12 mouse cellular contexts compared by ENCODE assay signal in the genomic region with DNA sequence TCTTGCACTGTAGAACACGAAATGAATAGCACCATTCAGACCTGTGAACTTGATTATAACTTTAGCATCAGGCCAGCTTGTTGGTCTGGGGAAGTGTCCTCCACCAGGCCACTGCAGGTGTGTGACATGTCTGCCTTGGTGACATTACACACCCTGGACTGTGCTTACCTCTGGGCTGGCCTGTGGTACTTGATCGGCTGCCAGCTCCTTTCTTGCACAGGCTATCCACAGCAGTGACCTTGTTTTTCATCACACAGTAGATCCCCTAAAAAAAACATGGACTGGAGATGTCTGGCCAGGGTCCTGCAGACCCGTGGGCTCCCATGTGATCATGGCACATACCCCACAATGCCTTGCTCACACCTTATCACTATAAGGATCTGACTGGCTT. TPM values are rescaled to one million over a fixed set of nuclear protein-coding genes. Genes with fewer than 3 reads are reported as not detected.
A peak's percentile ranks its signal among the peaks of the same experiment; 100 is the strongest.
DNase-seq lines count a peak whose midpoint lies in the region; ATAC-seq and TF ChIP-seq lines count a peak whose summit lies in the region.
"Had no signal": no experiment of that assay in that cellular context is flagged by ENCODE, and none has a peak within 500 bp of the region (broad histone marks: within the 10 kb centered on the region; RNA-seq: fewer than 3 reads in every experiment).

No protein-coding gene starts in this region.

- peak overlapping the region; percentile 88 for H3K27ac ChIP-seq in heart, embryonic 10.5 days
- H3K27ac ChIP-seq in intestine, embryonic 14.5 days (ENCODE audit: low read depth) = peak overlapping the region; percentile 64
- no peak overlapping the region for H3K27ac ChIP-seq in intestine, postnatal 0 days (ENCODE audit: low read depth, low read length)
- H3K27ac ChIP-seq in embryonic facial prominence, embryonic 13.5 days = peak overlapping the region; percentile 88
- peak overlapping the region; percentile 53; the same call in 1 of the 2 replicates for H3K27ac ChIP-seq in limb, embryonic 13.5 days

- H3K36me3 ChIP-seq in heart, embryonic 10.5 days = no peaks in the 10 kb centered on the region
- H3K36me3 ChIP-seq in intestine, embryonic 14.5 days (ENCODE audit: control insufficient read depth, insufficient read depth, low read length) = no peaks in the 10 kb centered on the region
- H3K36me3 ChIP-seq in intestine, postnatal 0 days (ENCODE audit: control insufficient read depth, insufficient read depth) = no peaks in the 10 kb centered on the region
- H3K36me3 ChIP-seq in embryonic facial prominence, embryonic 13.5 days = no peaks in the 10 kb centered on the region
- no peaks in the 10 kb centered on the region for H3K36me3 ChIP-seq in limb, embryonic 13.5 days
- H3K36me3 ChIP-seq: G1E had no signal

- no peak overlapping the region for H3K9ac ChIP-seq in intestine, embryonic 14.5 days (ENCODE audit: low read length)
- no peak overlapping the region for H3K9ac ChIP-seq in intestine, postnatal 0 days (ENCODE audit: low read depth, low read length)
- no peak overlapping the region for H3K9ac ChIP-seq in embryonic facial prominence, embryonic 13.5 days
- no peak overlapping the region for H3K9ac ChIP-seq in limb, embryonic 13.5 days

- no peaks in the 10 kb centered on the region for H3K9me3 ChIP-seq in heart, embryonic 10.5 days
- 0 out of 2 replicates have a peak, but pooled peaks cover 4% of the 10 kb centered on the region for H3K9me3 ChIP-seq in intestine, embryonic 14.5 days (ENCODE audit: control insufficient read depth, low read length)
- H3K9me3 ChIP-seq in intestine, postnatal 0 days (ENCODE audit: control insufficient read depth) = peaks cover 4% of the 10 kb centered on the region; the same call in 1 of the 2 replicates
- 0 out of 2 replicates have a peak, but pooled peaks cover 7% of the 10 kb centered on the region for H3K9me3 ChIP-seq in embryonic facial prominence, embryonic 13.5 days
- H3K9me3 ChIP-seq in limb, embryonic 13.5 days = peaks cover 8% of the 10 kb centered on the region
- H3K9me3 ChIP-seq: G1E had no signal

- DNase-seq in heart, embryonic 10.5 days (ENCODE audit: low spot score) = no peak
- DNase-seq in heart, postnatal 25 days (ENCODE audit: low spot score) = no peak
- DNase-seq in intestine, embryonic 14.5 days (ENCODE audit: low spot score) = no peak
- DNase-seq in left cerebral cortex, adult 8-10 months (ENCODE audit: low spot score in 2 of 2) = no peak
- no peak for DNase-seq in frontal cortex, postnatal 14 days (ENCODE audit: low spot score in 2 of 2)
- DNase-seq: adrenal gland, postnatal 14 days had no signal

- intact Hi-C loops in heart, postnatal 25 days (cut with DNase I) = no loop called here

- H3K4me3 ChIP-seq in heart, embryonic 10.5 days = no peak overlapping the region
- H3K4me3 ChIP-seq in intestine, embryonic 14.5 days (ENCODE audit: low read depth, low read length) = no peak overlapping the region
- no peak overlapping the region for H3K4me3 ChIP-seq in intestine, postnatal 0 days (ENCODE audit: low read depth, low read length)
- H3K4me3 ChIP-seq in embryonic facial prominence, embryonic 13.5 days = no peak overlapping the region
- H3K4me3 ChIP-seq in limb, embryonic 13.5 days = no peak overlapping the region

- no peak for ATAC-seq in intestine, embryonic 14.5 days (replicated peaks; ENCODE audit: low FRiP score, low TSS enrichment, low read depth)
- ATAC-seq in intestine, postnatal 0 days = no peak
- ATAC-seq in embryonic facial prominence, embryonic 13.5 days (ENCODE audit: insufficient number of reproducible peaks, insufficient read depth, low FRiP score, low TSS enrichment, low read depth) = no peak
- ATAC-seq in limb, embryonic 13.5 days (ENCODE audit: low FRiP score, low read depth) = no peak

- peaks cover 20% of the 10 kb centered on the region for H3K4me1 ChIP-seq in heart, embryonic 10.5 days
- 0 out of 2 replicates have a peak, but pooled peaks cover 11% of the 10 kb centered on the region for H3K4me1 ChIP-seq in intestine, embryonic 14.5 days (replicated peaks; ENCODE audit: control insufficient read depth, insufficient read depth, low read length)
- no peaks in the 10 kb centered on the region for H3K4me1 ChIP-seq in intestine, postnatal 0 days (replicated peaks; ENCODE audit: control insufficient read depth, insufficient read depth, low read length)
- H3K4me1 ChIP-seq in embryonic facial prominence, embryonic 13.5 days = peaks cover 16% of the 10 kb centered on the region
- peaks cover 22% of the 10 kb centered on the region for H3K4me1 ChIP-seq in limb, embryonic 13.5 days

- H3K4me2 ChIP-seq in intestine, embryonic 14.5 days (ENCODE audit: low read length) = no peak overlapping the region
- H3K4me2 ChIP-seq in intestine, postnatal 0 days (replicated peaks; ENCODE audit: low read depth) = no peak overlapping the region
- no peak overlapping the region for H3K4me2 ChIP-seq in embryonic facial prominence, embryonic 13.5 days
- H3K4me2 ChIP-seq in limb, embryonic 13.5 days (replicated peaks) = no peak overlapping the region
- H3K4me2 ChIP-seq: liver, embryonic 11.5 days had no signal

- WGBS in heart, embryonic 10.5 days = 71% methylated on average over 3 of the region's 3 CpGs
- 81% methylated on average over 3 of the region's 3 CpGs for WGBS in intestine, embryonic 14.5 days
- WGBS in intestine, postnatal 0 days = 81% methylated on average over 3 of the region's 3 CpGs
- 75% methylated on average over 3 of the region's 3 CpGs for WGBS in embryonic facial prominence, embryonic 13.5 days
- WGBS in limb, embryonic 13.5 days = 80% methylated on average over 3 of the region's 3 CpGs

- TF ChIP-seq CTCF in intestine, postnatal 0 days (IDR thresholded peaks at IDR 0.05; ENCODE audit: low read depth) = no peak

- H3K27me3 ChIP-seq in heart, embryonic 10.5 days (ENCODE audit: insufficient read depth, poor library complexity, severe bottlenecking) = no peaks in the 10 kb centered on the region
- no peaks in the 10 kb centered on the region for H3K27me3 ChIP-seq in intestine, embryonic 14.5 days (replicated peaks; ENCODE audit: control insufficient read depth, insufficient read depth, low read length)
- H3K27me3 ChIP-seq in intestine, postnatal 0 days (replicated peaks; ENCODE audit: control insufficient read depth, insufficient read depth, low read length) = no peaks in the 10 kb centered on the region
- no peaks in the 10 kb centered on the region for H3K27me3 ChIP-seq in embryonic facial prominence, embryonic 13.5 days
- H3K27me3 ChIP-seq in limb, embryonic 13.5 days = no peaks in the 10 kb centered on the region

RNA-seq across cellular contexts. Expression of a gene that starts 51.4 kb away (rescaled TPM):
- polyA plus RNA-seq in heart, embryonic 10.5 days (2016; fragmentation: Nextera tagmentation; extraction: Ambion mirVana) = 5.7 and 8.2 TPM in 2 replicates
- 1 to 10 TPM; 7.8 to 9.9 TPM for total RNA-seq in heart, postnatal 25 days (2021)
- polyA plus RNA-seq in intestine, embryonic 14.5 days (2014; fragmentation: Nextera tagmentation; extraction: Ambion mirVana) = 3.3 and 4.0 TPM in 2 replicates
- 3.8 and 4.1 TPM in 2 replicates for polyA plus RNA-seq in intestine, postnatal 0 days (2015; fragmentation: Nextera tagmentation; extraction: Ambion mirVana)
- polyA plus RNA-seq in embryonic facial prominence, embryonic 13.5 days (2015; fragmentation: Nextera tagmentation; extraction: Ambion mirVana) = 4.3 and 6.3 TPM in 2 replicates
- polyA plus RNA-seq in limb, embryonic 13.5 days (2015; fragmentation: Nextera tagmentation; extraction: Ambion mirVana) = 17.1 and 20.8 TPM in 2 replicates
- total RNA-seq in left cerebral cortex, adult 8-10 months (2022) = under 1 TPM; 0.26 to 0.74 (median 0.54) TPM
- total RNA-seq: G1E; megakaryocyte progenitor cell, adult 5-6 weeks had no signal
- polyA plus RNA-seq: G1E had no signal

RNA-seq across cellular contexts. Expression of a gene that starts 57.6 kb away (rescaled TPM):
- polyA plus RNA-seq in heart, embryonic 10.5 days (2016; fragmentation: Nextera tagmentation; extraction: Ambion mirVana) = 9.4 and 10.8 TPM in 2 replicates
- under 1 TPM; 0.26 to 0.53 TPM for total RNA-seq in heart, postnatal 25 days (2021)
- 5.5 and 6.2 TPM in 2 replicates for polyA plus RNA-seq in intestine, embryonic 14.5 days (2014; fragmentation: Nextera tagmentation; extraction: Ambion mirVana)
- 1.8 and 1.9 TPM in 2 replicates for polyA plus RNA-seq in intestine, postnatal 0 days (2015; fragmentation: Nextera tagmentation; extraction: Ambion mirVana)
- polyA plus RNA-seq in embryonic facial prominence, embryonic 13.5 days (2015; fragmentation: Nextera tagmentation; extraction: Ambion mirVana) = 11.1 and 13.2 TPM in 2 replicates
- 15.6 and 17.9 TPM in 2 replicates for polyA plus RNA-seq in limb, embryonic 13.5 days (2015; fragmentation: Nextera tagmentation; extraction: Ambion mirVana)
- total RNA-seq in left cerebral cortex, adult 8-10 months (2022) = 10 to 100 TPM; 10.2 to 13.5 (median 11.1) TPM
